Mouse (Mus musculus): ENCODE results near the gene Zfp512b. TPM values are rescaled to one million over a fixed set of nuclear protein-coding genes. Genes with fewer than 3 reads are reported as not detected.

The Zfp512b gene
- polyA plus RNA-seq, 1 experiment from 2014 or later = 34.9 TPM

DNA sequence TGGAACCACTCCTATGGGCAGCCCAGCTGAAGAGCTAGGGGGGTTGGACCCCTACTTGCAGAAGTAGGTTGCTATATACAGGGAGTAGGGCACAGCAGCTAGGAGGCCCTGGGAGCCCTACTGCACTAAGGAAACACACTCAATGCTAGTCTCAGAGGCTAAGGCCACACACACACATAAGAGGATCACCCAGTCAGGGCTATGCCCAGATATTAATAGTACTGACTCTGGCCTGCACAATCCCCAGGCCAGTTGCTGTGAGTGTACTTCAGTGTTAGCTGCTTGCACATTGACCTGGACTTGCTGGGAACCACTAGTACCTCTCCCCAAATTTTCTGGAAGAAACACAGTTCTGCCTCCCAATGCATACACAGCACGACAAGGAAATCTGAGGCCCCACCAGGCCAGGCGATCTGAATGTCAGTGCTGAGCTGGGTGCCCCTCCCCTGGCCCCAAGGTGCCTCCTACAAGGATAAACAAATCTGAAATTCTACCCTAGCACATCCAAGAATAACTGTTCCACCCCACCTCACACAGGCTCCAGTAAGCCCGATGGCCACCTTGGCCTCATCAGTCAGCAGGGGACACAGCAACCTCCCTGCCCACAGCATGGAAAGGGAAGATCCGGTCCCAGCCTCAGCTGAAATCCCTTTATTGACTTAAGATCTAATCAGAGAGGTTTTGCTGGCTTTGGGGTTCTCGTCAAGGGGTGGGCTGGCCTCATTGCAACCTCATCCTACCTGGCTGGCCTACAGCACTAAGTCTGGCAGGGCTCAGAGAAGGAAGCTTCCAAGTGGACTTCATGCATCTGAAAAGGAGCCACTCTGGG, 13.6 kb downstream of the Zfp512b start:
- 25% methylated on average over 5 of the region's 5 CpGs for WGBS
- Histone ChIP-seq H3K9ac (ENCODE audit: low read length) (no peak overlapping the region; the same call in 1 of the 2 replicates), H3K4me3 (ENCODE audit: low read length) (no peak overlapping the region), H3K4me1 (replicated peaks; ENCODE audit: control insufficient read depth, insufficient read depth, low read length) (peaks cover 7% of the 10 kb centered on the region), H3K4me2 (ENCODE audit: low read depth, low read length) (no peak overlapping the region), H3K27ac (ENCODE audit: low read length) (no peak overlapping the region), H3K27me3 (ENCODE audit: control insufficient read depth, insufficient read depth, low read depth, low read length) (no peaks in the 10 kb centered on the region), H3K36me3 (ENCODE audit: control insufficient read depth, insufficient read depth, low read length) (peaks cover 2% of the 10 kb centered on the region; the same call in 1 of the 2 replicates), H3K9me3 (ENCODE audit: control insufficient read depth, low read length) (no peaks in the 10 kb centered on the region)
- no peak for ATAC-seq (ENCODE audit: low read depth)

DNA sequence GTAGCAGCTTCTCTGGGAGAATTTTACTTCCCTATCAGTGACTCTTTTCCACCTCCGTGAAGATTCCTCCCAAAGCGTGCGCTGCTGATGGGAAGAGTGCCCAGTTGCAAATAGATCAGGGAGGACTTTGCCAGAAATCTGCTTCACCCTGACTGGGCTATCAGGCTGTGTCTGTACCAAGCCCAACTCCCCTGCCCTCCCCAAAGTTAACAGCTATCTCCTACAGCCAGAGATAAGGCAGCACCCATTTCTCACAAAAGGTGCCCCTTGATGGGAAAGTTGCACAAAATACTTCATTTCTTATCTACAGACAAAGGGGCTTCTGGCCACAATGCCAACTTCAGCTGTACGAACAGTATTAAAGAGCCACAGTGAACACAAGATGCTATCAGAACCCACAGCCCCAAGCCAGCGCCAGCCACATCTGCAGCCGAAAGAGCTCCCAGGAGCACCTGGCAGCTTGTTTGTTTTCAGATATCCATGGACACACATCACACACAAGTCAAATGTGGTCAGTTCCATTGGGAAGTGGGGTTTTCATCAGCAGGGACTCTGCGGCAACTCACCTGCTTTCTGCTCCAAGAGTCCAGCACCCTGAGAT, 14.5 kb downstream of the Zfp512b start:
- H3K36me3 ChIP-seq (ENCODE audit: control insufficient read depth, insufficient read depth, low read length) = no peaks in the 10 kb centered on the region
- no peak overlapping the region for H3K9ac ChIP-seq (ENCODE audit: low read length)
- peaks cover 7% of the 10 kb centered on the region for H3K4me1 ChIP-seq (replicated peaks; ENCODE audit: control insufficient read depth, insufficient read depth, low read length)
- no peak overlapping the region for H3K27ac ChIP-seq (ENCODE audit: low read length)
- 57% methylated on average over 7 of the region's 7 CpGs for WGBS
- no peak for ATAC-seq (ENCODE audit: low read depth)
- no peaks in the 10 kb centered on the region for H3K9me3 ChIP-seq (ENCODE audit: control insufficient read depth, low read length)
- no peak overlapping the region for H3K4me2 ChIP-seq (ENCODE audit: low read depth, low read length)
- H3K27me3 ChIP-seq (ENCODE audit: control insufficient read depth, insufficient read depth, low read depth, low read length) = no peaks in the 10 kb centered on the region
- no peak overlapping the region for H3K4me3 ChIP-seq (ENCODE audit: low read length)

DNA sequence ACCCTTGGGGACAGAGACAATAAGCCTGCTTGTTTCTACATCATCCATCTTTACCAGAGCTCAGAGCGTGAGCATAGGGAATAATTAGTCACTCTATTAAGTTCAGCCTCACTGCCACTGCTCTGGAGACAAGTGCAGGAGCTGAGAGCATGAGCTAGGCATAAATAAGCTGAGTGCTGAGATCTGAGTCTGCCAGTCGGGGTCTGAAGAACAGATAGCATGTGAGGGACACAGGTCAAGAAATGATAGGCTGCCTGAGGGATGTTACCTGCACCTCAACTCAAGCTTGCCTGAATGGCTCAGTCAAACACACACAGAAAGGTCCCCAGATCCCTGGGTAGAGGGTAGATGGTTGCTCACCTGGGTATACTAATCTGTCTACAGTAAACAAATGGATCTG, 15.5 kb downstream of the Zfp512b start:
- no peak overlapping the region for H3K4me2 ChIP-seq (ENCODE audit: low read depth, low read length)
- ATAC-seq (ENCODE audit: low read depth) = no peak
- 66% methylated on average over 2 of the region's 2 CpGs for WGBS
- H3K4me3 ChIP-seq (ENCODE audit: low read length) = no peak overlapping the region
- H3K36me3 ChIP-seq (ENCODE audit: control insufficient read depth, insufficient read depth, low read length) = no peaks in the 10 kb centered on the region
- H3K27me3 ChIP-seq (ENCODE audit: control insufficient read depth, insufficient read depth, low read depth, low read length) = no peaks in the 10 kb centered on the region
- no peaks in the 10 kb centered on the region for H3K9me3 ChIP-seq (ENCODE audit: control insufficient read depth, low read length)
- no peak overlapping the region for H3K9ac ChIP-seq (ENCODE audit: low read length)
- H3K4me1 ChIP-seq (replicated peaks; ENCODE audit: control insufficient read depth, insufficient read depth, low read length) = peaks cover 7% of the 10 kb centered on the region
- no peak overlapping the region for H3K27ac ChIP-seq (ENCODE audit: low read length)

DNA sequence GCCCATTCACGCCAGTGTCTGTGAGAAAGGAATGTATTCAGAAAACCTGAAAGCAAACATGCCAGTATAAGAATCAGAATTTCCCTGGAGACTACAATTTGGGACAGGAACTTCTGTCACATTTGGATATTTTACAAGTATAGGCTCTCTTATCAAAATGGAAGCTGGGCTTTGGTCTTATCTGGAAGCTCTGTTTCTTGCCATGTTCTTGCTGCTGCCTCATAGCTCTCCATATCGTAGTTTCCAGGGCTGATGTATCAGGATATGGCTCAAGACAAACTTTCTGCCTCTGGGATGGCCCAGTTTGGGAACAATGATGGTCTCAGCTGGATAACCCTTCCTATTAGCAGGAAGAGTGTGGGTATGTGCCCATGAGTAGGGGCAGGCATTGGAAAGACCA, 16.0 kb downstream of the Zfp512b start:
- 83% methylated on average over 2 of the region's 2 CpGs for WGBS
- no peak for ATAC-seq (ENCODE audit: low read depth)
- Histone ChIP-seq H3K9ac (ENCODE audit: low read length) (no peak overlapping the region), H3K27ac (ENCODE audit: low read length) (no peak overlapping the region), H3K4me2 (ENCODE audit: low read depth, low read length) (no peak overlapping the region), H3K4me3 (ENCODE audit: low read length) (no peak overlapping the region), H3K4me1 (replicated peaks; ENCODE audit: control insufficient read depth, insufficient read depth, low read length) (peaks cover 7% of the 10 kb centered on the region), H3K9me3 (ENCODE audit: control insufficient read depth, low read length) (no peaks in the 10 kb centered on the region), H3K36me3 (ENCODE audit: control insufficient read depth, insufficient read depth, low read length) (no peaks in the 10 kb centered on the region), H3K27me3 (ENCODE audit: control insufficient read depth, insufficient read depth, low read depth, low read length) (no peaks in the 10 kb centered on the region)

DNA sequence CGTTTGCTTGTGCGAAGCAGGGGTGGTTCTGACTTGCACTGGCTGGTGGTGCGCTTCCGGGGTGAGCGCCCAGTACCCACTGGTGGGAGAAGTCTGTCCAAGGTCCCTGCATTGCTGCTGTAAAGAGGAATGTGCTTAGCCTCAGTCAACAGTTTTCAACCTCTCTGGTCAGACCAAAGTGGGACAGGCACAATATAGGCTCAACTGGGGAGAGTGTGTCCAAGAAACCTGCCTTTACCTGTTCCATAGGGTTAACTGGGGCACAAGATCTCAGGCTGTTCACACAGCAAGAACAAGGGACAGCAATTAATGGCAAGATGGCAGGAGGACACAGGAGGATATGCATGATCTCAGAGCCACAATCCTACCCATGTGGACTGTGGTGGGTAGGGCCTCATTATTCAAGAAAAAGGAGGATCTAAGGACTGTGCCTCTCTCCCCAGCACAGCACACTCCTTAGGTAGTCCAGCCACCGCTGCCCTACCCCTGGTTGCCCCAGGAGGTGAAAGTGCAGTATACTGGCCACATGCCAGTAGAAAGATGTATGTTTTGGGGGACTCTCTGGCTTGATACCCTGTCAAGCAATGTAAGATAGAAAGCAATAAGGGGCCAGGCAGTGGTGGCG, 17.6 kb downstream of the Zfp512b start:
- H3K9me3 ChIP-seq (ENCODE audit: control insufficient read depth, low read length) = no peaks in the 10 kb centered on the region
- WGBS = 91% methylated on average over 7 of the region's 7 CpGs
- H3K27me3 ChIP-seq (ENCODE audit: control insufficient read depth, insufficient read depth, low read depth, low read length) = no peaks in the 10 kb centered on the region
- no peak overlapping the region for H3K9ac ChIP-seq (ENCODE audit: low read length)
- no peak overlapping the region for H3K27ac ChIP-seq (ENCODE audit: low read length)
- H3K4me2 ChIP-seq (ENCODE audit: low read depth, low read length) = no peak overlapping the region
- ATAC-seq (ENCODE audit: low read depth) = no peak
- H3K4me3 ChIP-seq (ENCODE audit: low read length) = no peak overlapping the region
- H3K4me1 ChIP-seq (replicated peaks; ENCODE audit: control insufficient read depth, insufficient read depth, low read length) = 0 out of 2 replicates have a peak, but pooled peaks cover 2% of the 10 kb centered on the region
- no peaks in the 10 kb centered on the region for H3K36me3 ChIP-seq (ENCODE audit: control insufficient read depth, insufficient read depth, low read length)

- ATAC-seq (ENCODE audit: low read depth) = no peak
- H3K36me3 ChIP-seq (ENCODE audit: control insufficient read depth, insufficient read depth, low read length) = no peaks in the 10 kb centered on the region
- WGBS = 84% methylated on average over 9 of the region's 9 CpGs
- no peak overlapping the region for H3K4me2 ChIP-seq (ENCODE audit: low read depth, low read length)
- no peaks in the 10 kb centered on the region for H3K4me1 ChIP-seq (replicated peaks; ENCODE audit: control insufficient read depth, insufficient read depth, low read length)
- no peak overlapping the region for H3K27ac ChIP-seq (ENCODE audit: low read length)
- no peak overlapping the region for H3K9ac ChIP-seq (ENCODE audit: low read length)
- no peaks in the 10 kb centered on the region for H3K27me3 ChIP-seq (ENCODE audit: control insufficient read depth, insufficient read depth, low read depth, low read length)
- H3K9me3 ChIP-seq (ENCODE audit: control insufficient read depth, low read length) = no peaks in the 10 kb centered on the region
- H3K4me3 ChIP-seq (ENCODE audit: low read length) = no peak overlapping the region
Observed at GRCm38 (mm10) chr2:181573961-181574360, 18.6 kb downstream of the Zfp512b start.

GRCm38 (mm10) chr2:181572921-181573920, 19.4 kb downstream of the Zfp512b start:
- H3K9ac ChIP-seq (ENCODE audit: low read length) = no peak overlapping the region
- H3K4me3 ChIP-seq (ENCODE audit: low read length) = no peak overlapping the region
- H3K4me1 ChIP-seq (replicated peaks; ENCODE audit: control insufficient read depth, insufficient read depth, low read length) = no peaks in the 10 kb centered on the region
- no peak overlapping the region for H3K4me2 ChIP-seq (ENCODE audit: low read depth, low read length)
- H3K27me3 ChIP-seq (ENCODE audit: control insufficient read depth, insufficient read depth, low read depth, low read length) = no peaks in the 10 kb centered on the region
- WGBS = 92% methylated on average over 15 of the region's 15 CpGs
- no peak overlapping the region for H3K27ac ChIP-seq (ENCODE audit: low read length)
- H3K36me3 ChIP-seq (ENCODE audit: control insufficient read depth, insufficient read depth, low read length) = no peaks in the 10 kb centered on the region
- no peaks in the 10 kb centered on the region for H3K9me3 ChIP-seq (ENCODE audit: control insufficient read depth, low read length)
- ATAC-seq (ENCODE audit: low read depth) = no peak

DNA sequence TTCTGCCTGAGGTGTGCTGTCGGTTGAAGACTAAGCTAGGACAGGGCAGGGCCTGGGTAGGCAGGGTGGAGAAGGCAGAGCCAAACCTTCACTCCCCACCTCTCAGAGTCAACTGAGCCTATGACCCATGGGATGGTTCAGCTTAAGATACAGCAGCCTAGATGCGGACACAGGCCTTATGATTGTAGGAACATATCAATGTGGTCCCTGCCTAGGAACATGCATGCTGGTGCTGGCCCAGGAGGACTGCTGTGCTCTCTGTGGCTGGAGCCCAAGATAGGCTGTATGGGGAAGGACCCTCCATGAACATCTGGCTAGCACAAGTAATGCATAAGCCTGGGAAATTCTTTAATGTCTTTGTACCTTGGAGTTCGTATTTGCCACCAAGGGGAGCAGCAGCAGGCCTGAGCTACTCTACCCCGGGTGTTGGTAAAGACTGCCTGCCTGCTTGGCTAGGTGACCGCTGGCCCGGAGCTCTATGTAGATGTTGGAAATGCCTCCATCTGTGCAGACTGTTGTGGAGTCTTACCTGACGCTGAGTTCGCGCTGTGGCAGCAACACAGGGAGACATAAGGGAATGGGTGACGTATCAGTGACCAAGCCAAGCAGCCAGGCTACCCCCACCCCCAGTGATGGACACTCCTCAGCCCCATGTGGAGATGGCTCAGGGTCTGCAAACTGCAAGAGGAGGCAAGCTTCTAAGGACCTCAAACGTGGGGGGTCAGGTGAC, 20.5 kb downstream of the Zfp512b start:
- H3K27me3 ChIP-seq (ENCODE audit: control insufficient read depth, insufficient read depth, low read depth, low read length) = no peaks in the 10 kb centered on the region
- H3K4me1 ChIP-seq (replicated peaks; ENCODE audit: control insufficient read depth, insufficient read depth, low read length) = no peaks in the 10 kb centered on the region
- H3K4me3 ChIP-seq (ENCODE audit: low read length) = no peak overlapping the region
- WGBS = 87% methylated on average over 11 of the region's 11 CpGs
- no peaks in the 10 kb centered on the region for H3K36me3 ChIP-seq (ENCODE audit: control insufficient read depth, insufficient read depth, low read length)
- ATAC-seq (ENCODE audit: low read depth) = no peak
- no peaks in the 10 kb centered on the region for H3K9me3 ChIP-seq (ENCODE audit: control insufficient read depth, low read length)
- no peak overlapping the region for H3K9ac ChIP-seq (ENCODE audit: low read length)
- H3K4me2 ChIP-seq (ENCODE audit: low read depth, low read length) = no peak overlapping the region
- H3K27ac ChIP-seq (ENCODE audit: low read length) = no peak overlapping the region

All from lung, embryonic 16.5 days (tissue).